Mouse (Mus musculus) heart, adult 2 months (tissue): ENCODE measurements around the gene Wfikkn1. TPM values are rescaled to one million over a fixed set of nuclear protein-coding genes. Genes with fewer than 3 reads are reported as not detected.

Source experiments
- DNase-seq, 2 experiments: peaks; one replicate each; pipeline ENCODE4 v3.0.0; 2021
- H3K27ac ChIP-seq: fragments of 200-600 bp; 2 replicates; pipeline ENCODE4 v1.8.1; 2022
- H3K27me3 ChIP-seq: fragments of 200-500 bp; 2 replicates; pipeline ENCODE4 v1.6.1; 2012; ENCODE audit warnings: mild to moderate bottlenecking, low read length, inconsistent platforms, mixed read lengths; ENCODE audit not compliant: control insufficient read depth, insufficient read depth
- H3K36me3 ChIP-seq: fragments of 200-500 bp; 2 replicates; pipeline ENCODE4 v1.6.1; 2012; ENCODE audit warnings: low read length, inconsistent platforms; ENCODE audit not compliant: control insufficient read depth, insufficient read depth
- H3K4me1 ChIP-seq: fragments of 200-500 bp; 2 replicates; pipeline ENCODE4 v1.6.1; 2011; ENCODE audit warnings: low read length; ENCODE audit not compliant: control insufficient read depth, insufficient read depth
- H3K4me3 ChIP-seq: fragments of 200-600 bp; 2 replicates; pipeline ENCODE4 v1.8.1; 2022
- H3K79me2 ChIP-seq: fragments of 200-500 bp; replicated peaks from 2 replicates; pipeline ENCODE4 v1.6.1; 2012; ENCODE audit warnings: mild to moderate bottlenecking, inconsistent platforms, low read length, moderate library complexity, mixed read lengths; ENCODE audit not compliant: control insufficient read depth, insufficient read depth
- H3K9ac ChIP-seq: fragments of 200-500 bp; 2 replicates; pipeline ENCODE4 v1.6.1; 2012; ENCODE audit warnings: low read depth, mild to moderate bottlenecking, control low read depth, inconsistent platforms, low read length, mixed read lengths
- CTCF ChIP-seq: fragments of 200-600 bp; IDR thresholded peaks from 2 replicates; pipeline ENCODE4 v1.8.1; 2022; ENCODE audit warnings: antibody characterized with exemption, mild to moderate bottlenecking, moderate library complexity
- EP300 ChIP-seq: fragments of 200-500 bp; IDR thresholded peaks from 2 replicates; pipeline ENCODE4 v1.6.1; 2011; ENCODE audit warnings: low read depth, low read length, control low read depth; ENCODE audit not compliant: insufficient read depth
- POLR2A ChIP-seq: fragments of 200-500 bp; IDR thresholded peaks from 2 replicates; pipeline ENCODE4 v1.6.1; 2011; ENCODE audit warnings: mild to moderate bottlenecking, low read depth, low read length, control low read depth; ENCODE audit not compliant: insufficient read depth
- WGBS: fragments of 180-500 bp; shearing (Covaris S2); methylation state at CpG from one replicate; pipeline ENCODE4 v1.1.7; 2018; 5-methylcytosine and 5-hydroxymethylcytosine counted together
- intact Hi-C: fragments of 180-260 bp; cut with DNase I; formaldehyde crosslinking; loops from one replicate; pipeline ENCODE4 v1.15.1; 2025
- polyA plus RNA-seq: library from polyadenylated mRNA; depleted of rRNA; stranded (reverse); fragments of >200 nt; gene quantifications from 2 replicates; pipeline ENCODE4 v1.2.3, GENCODE M21; 2012
- total RNA-seq, 2 experiments: library from RNA; stranded (reverse); gene quantifications; 2 replicates each; pipeline ENCODE4 v1.2.3; 2021

Gene Wfikkn1
- total and polyA plus RNA-seq, 3 experiments: 0.29 to 0.82 (median 0.50) TPM

- Histone ChIP-seq H3K4me1 (peaks cover 5% of the 10 kb centered on the region), H3K9ac (peak overlapping the region; percentile 35), H3K27ac (peak overlapping the region; percentile 36; the same call in 1 of the 2 replicates), H3K4me3 (peak overlapping the region; percentile 35; the same call in 1 of the 2 replicates), H3K36me3 (no peaks in the 10 kb centered on the region), H3K79me2 (peaks cover 3% of the 10 kb centered on the region), H3K27me3 (no peaks in the 10 kb centered on the region)
- no peak for DNase-seq
- intact Hi-C loops: loop anchor here (5.0 kb wide), 2 partner anchors 33 to 622 kb away; partner anchors contain the start of gene Stub1
- no peak for TF ChIP-seq POLR2A
- TF ChIP-seq EP300: no peak
- no peak for TF ChIP-seq CTCF
- 80% methylated on average over 11 of the region's 11 CpGs for WGBS
Measured at GRCm38 (mm10) chr17:25865288-25865687, 15.4 kb downstream of the Wfikkn1 start.

GRCm38 (mm10) chr17:25864311-25864710 is 16.3 kb downstream of the Wfikkn1 start:
- intact Hi-C loops: no loop called here
- H3K9ac ChIP-seq: no peak overlapping the region
- H3K4me3 ChIP-seq: no peak overlapping the region
- no peak for DNase-seq
- H3K4me1 ChIP-seq: peaks cover 5% of the 10 kb centered on the region
- H3K27ac ChIP-seq: no peak overlapping the region
- peaks cover 3% of the 10 kb centered on the region for H3K79me2 ChIP-seq
- TF ChIP-seq EP300 (no peak), CTCF (no peak), POLR2A (no peak)
- 76% methylated on average over 14 of the region's 14 CpGs for WGBS
- H3K36me3 ChIP-seq: no peaks in the 10 kb centered on the region
- no peaks in the 10 kb centered on the region for H3K27me3 ChIP-seq

GRCm38 (mm10) chr17:25863681-25864080 is 17.0 kb downstream of the Wfikkn1 start:
- Histone ChIP-seq H3K4me3 (no peak overlapping the region), H3K27me3 (no peaks in the 10 kb centered on the region), H3K4me1 (peaks cover 2% of the 10 kb centered on the region), H3K9ac (no peak overlapping the region), H3K27ac (no peak overlapping the region), H3K36me3 (no peaks in the 10 kb centered on the region), H3K79me2 (peaks cover 3% of the 10 kb centered on the region)
- WGBS: 80% methylated on average over 6 of the region's 6 CpGs
- TF ChIP-seq POLR2A: no peak
- no peak for TF ChIP-seq CTCF
- no peak for TF ChIP-seq EP300
- no peak for DNase-seq
- intact Hi-C loops: no loop called here

GRCm38 (mm10) chr17:25861704-25862612 is 18.7 kb downstream of the Wfikkn1 start:
- Histone ChIP-seq H3K27me3 (no peaks in the 10 kb centered on the region), H3K4me1 (peaks cover 1% of the 10 kb centered on the region; the same call in 1 of the 2 replicates), H3K79me2 (peaks cover 3% of the 10 kb centered on the region), H3K36me3 (no peaks in the 10 kb centered on the region), H3K4me3 (peak overlapping the region; percentile 63), H3K9ac (peak overlapping the region; percentile 79), H3K27ac (peak overlapping the region; percentile 91)
- DNase-seq: no peak
- intact Hi-C loops: no loop called here
- TF ChIP-seq POLR2A (no peak), CTCF (no peak)
- WGBS: 17% methylated on average over 6 of the region's 6 CpGs

GRCm38 (mm10) chr17:25860832-25861703 is 19.6 kb downstream of the Wfikkn1 start, which contains the start of gene Wdr90:
Gene Wdr90, minus strand, starts transcription at chr17:25861501.
- H3K79me2 ChIP-seq: peaks cover 3% of the 10 kb centered on the region
- TF ChIP-seq EP300 (peak; percentile 73; the same call in 1 of the 2 replicates), CTCF (peak; percentile 60), POLR2A (peak; percentile 88)
- 4% methylated on average over 65 of the region's 65 CpGs for WGBS
- DNase-seq: peak; percentile 92 to 94
- intact Hi-C loops: no loop called here
- peak within 1 kb of the TSS; percentile 63 for H3K4me3 ChIP-seq
- H3K4me1 ChIP-seq: peaks cover 1% of the 10 kb centered on the region; the same call in 1 of the 2 replicates
- peak within 1 kb of the TSS; percentile 79 for H3K9ac ChIP-seq
- no peaks in the 10 kb centered on the region for H3K36me3 ChIP-seq
- H3K27ac ChIP-seq: peak within 1 kb of the TSS; percentile 91
- H3K27me3 ChIP-seq: no peaks in the 10 kb centered on the region

- no peak overlapping the region for H3K9ac ChIP-seq
- intact Hi-C loops: no loop called here
- TF ChIP-seq CTCF (no peak), EP300 (no peak), POLR2A (no peak)
- no peaks in the 10 kb centered on the region for H3K27me3 ChIP-seq
- peaks cover under 1% of the 10 kb centered on the region for H3K79me2 ChIP-seq
- 91% methylated on average over 6 of the region's 6 CpGs for WGBS
- no peak overlapping the region for H3K4me3 ChIP-seq
- peaks cover 1% of the 10 kb centered on the region; the same call in 1 of the 2 replicates for H3K4me1 ChIP-seq
- no peaks in the 10 kb centered on the region for H3K36me3 ChIP-seq
- no peak overlapping the region for H3K27ac ChIP-seq
- DNase-seq: no peak
Measured at GRCm38 (mm10) chr17:25860229-25860628, 20.4 kb downstream of the Wfikkn1 start.
